Mouse (Mus musculus) erythroid progenitor cell, adult 5-6 weeks (primary cell): Measurements from ENCODE around the gene Cnih2. TPM values are rescaled to one million over a fixed set of nuclear protein-coding genes. Genes with fewer than 3 reads are reported as not detected.
"Not testable (repeated sequence)": the region's sequence is repeated elsewhere in the genome, so short reads cannot be mapped to it uniquely, and the experiment has no call there.

Experiments
- ATAC-seq: replicated peaks from 2 replicates; pipeline ENCODE4 v1.8.0; 2016; ENCODE audit warnings: moderate number of reproducible peaks, mild to moderate bottlenecking, moderate TSS enrichment, inconsistent platforms; ENCODE audit not compliant: poor library complexity, low FRiP score, severe bottlenecking
- total RNA-seq, 2 experiments: library from RNA; stranded (forward) in 1 of 2; stranded (reverse) in 1 of 2; fragments of 150-400 nt in 1 of 2; fragments of 186-747, 209-891 nt in 1 of 2; gene quantifications; 2 replicates each; pipeline versions ENCODE4 v1.2.3 to v1.2.4; 2015 to 2017; ENCODE audit warnings: low replicate concordance in 2 of 2

Gene Cnih2
- total RNA-seq, 2 experiments from 2014 or later = not detected

GRCm38 (mm10) chr19:5094746-5095417 is 3.4 kb downstream of the Cnih2 start:
- no peak for ATAC-seq

GRCm38 (mm10) chr19:5094243-5094632 is 4.1 kb downstream of the Cnih2 start:
- peak; percentile 83 for ATAC-seq

- ATAC-seq = no peak
These were observed 4.7 kb downstream of the Cnih2 start for GRCm38 (mm10) chr19:5093481-5094242.

GRCm38 (mm10) chr19:5092083-5092482 is 6.2 kb downstream of the Cnih2 start:
- no peak for ATAC-seq

- no peak for ATAC-seq
These were observed 9.0 kb downstream of the Cnih2 start for GRCm38 (mm10) chr19:5089324-5089723.

- ATAC-seq = peak; percentile 87
These were observed 10.2 kb downstream of the Cnih2 start, which contains the start of gene Yif1a for GRCm38 (mm10) chr19:5087884-5088728. Gene Yif1a, plus strand, starts transcription at chr19:5088538.

- ATAC-seq = not testable (repeated sequence)
These were observed 11.8 kb downstream of the Cnih2 start for GRCm38 (mm10) chr19:5086533-5086932.

GRCm38 (mm10) chr19:5085145-5085863 is 13.0 kb downstream of the Cnih2 start, which contains the start of gene Tmem151a:
Gene Tmem151a, minus strand, starts transcription at chr19:5085531.
- ATAC-seq = peak; percentile 58

GRCm38 (mm10) chr19:5084834-5085144 is 13.5 kb downstream of the Cnih2 start:
- ATAC-seq = no peak

- ATAC-seq = no peak
These were observed 14.1 kb downstream of the Cnih2 start for GRCm38 (mm10) chr19:5083961-5084833.

GRCm38 (mm10) chr19:5082596-5082995 is 15.7 kb downstream of the Cnih2 start:
- no peak for ATAC-seq

GRCm38 (mm10) chr19:5082005-5082404 is 16.3 kb downstream of the Cnih2 start:
- no peak for ATAC-seq

- no peak for ATAC-seq
These were observed 19.0 kb downstream of the Cnih2 start for GRCm38 (mm10) chr19:5079279-5079678.

- no peak for ATAC-seq
These were observed 24.8 kb downstream of the Cnih2 start for GRCm38 (mm10) chr19:5073518-5073917.

GRCm38 (mm10) chr19:5073028-5073427 is 25.3 kb downstream of the Cnih2 start:
- no peak for ATAC-seq

- ATAC-seq = no peak
These were observed 25.8 kb downstream of the Cnih2 start for GRCm38 (mm10) chr19:5072389-5073019.

- ATAC-seq = peak; percentile 82
These were observed 26.6 kb downstream of the Cnih2 start for GRCm38 (mm10) chr19:5071545-5072369.

GRCm38 (mm10) chr19:5071077-5071476 is 27.2 kb downstream of the Cnih2 start:
- ATAC-seq = no peak
